Mouse (Mus musculus): ENCODE measurements around the gene Xpo5. TPM values are rescaled to one million over a fixed set of nuclear protein-coding genes. Genes with fewer than 3 reads are reported as not detected.

Gene Xpo5
- total and polyA plus RNA-seq, 3 experiments, result 44.7 to 56.3 (median 55.1) TPM

- DNase-seq (ENCODE audit: extremely low read depth), result peak; percentile 84
- TF ChIP-seq KAT2A (IDR thresholded peaks at IDR 0.05; ENCODE audit: insufficient replicate concordance, low read length) (no peak), POLR2A (IDR thresholded peaks at IDR 0.05; ENCODE audit: low read depth, low read length) (peak; percentile 52; the same call in 1 of the 2 replicates), ETS1 (conservative IDR thresholded peaks at IDR 0.05; ENCODE audit: low read depth, low read length) (no peak), E2F4 (IDR thresholded peaks at IDR 0.05; ENCODE audit: insufficient replicate concordance, low read depth, low read length) (no peak), NRF1 (IDR thresholded peaks at IDR 0.05; ENCODE audit: low read depth, low read length) (peak; percentile 68), PAX5 (IDR thresholded peaks at IDR 0.05; ENCODE audit: low read length) (no peak), ELF1 (IDR thresholded peaks at IDR 0.05; ENCODE audit: low read depth, low read length) (peak; percentile 62), JUND (conservative IDR thresholded peaks at IDR 0.05; ENCODE audit: low read depth, low read length) (no peak), MXI1 (IDR thresholded peaks at IDR 0.05; ENCODE audit: low read depth, low read length) (peak; percentile 99), HCFC1 (IDR thresholded peaks at IDR 0.05; ENCODE audit: low read depth, low read length) (peak; percentile 24; the same call in 1 of the 2 replicates), CHD2 (IDR thresholded peaks at IDR 0.05; ENCODE audit: low read length) (peak; percentile 10; the same call in 1 of the 2 replicates), SIN3A (IDR thresholded peaks at IDR 0.05; ENCODE audit: low read length) (peak; percentile 87), TCF12 (IDR thresholded peaks at IDR 0.05; ENCODE audit: low read depth, low read length) (0 out of 2 replicates have a peak, but pooled peaks have one; percentile 35), NELFE (IDR thresholded peaks at IDR 0.05; ENCODE audit: low read depth, low read length) (peak; percentile 54), BHLHE40 (IDR thresholded peaks at IDR 0.05; ENCODE audit: low read depth, low read length) (no peak), POLR2AphosphoS2 (IDR thresholded peaks at IDR 0.05; ENCODE audit: low read depth, low read length) (peak; percentile 49; the same call in 1 of the 2 replicates), MAX (IDR thresholded peaks at IDR 0.05; ENCODE audit: low read length) (peak; percentile 96), MYC (IDR thresholded peaks at IDR 0.05; ENCODE audit: low read depth, low read length) (peak; percentile 97)
- H3K9me3 ChIP-seq (replicated peaks; ENCODE audit: low read length), result no peaks in the 10 kb centered on the region
- peak within 1 kb of the TSS; percentile 87 for H3K4me2 ChIP-seq (ENCODE audit: insufficient read depth, low read depth, poor library complexity, severe bottlenecking)
- dilution Hi-C loops (cut with MboI; ENCODE audit: extremely low pct_ligation_motif_present, extremely low pct_unique_long_range_greater_than_20kb, low sequenced_read_pairs) (no loop called here), in situ Hi-C loops (cut with MboI; ENCODE audit: low pct_ligation_motif_present, low pct_unique_long_range_greater_than_20kb, low sequenced_read_pairs) (no loop called here)
- no peaks in the 10 kb centered on the region for H3K27me3 ChIP-seq (replicated peaks)
- H3K79me2 ChIP-seq (replicated peaks; ENCODE audit: control insufficient read depth, extremely low read depth, insufficient read depth, poor library complexity, severe bottlenecking), result peaks cover 5% of the 10 kb centered on the region
- peaks cover 9 to 28% of the 10 kb centered on the region in 2 experiments for H3K4me1 ChIP-seq (ENCODE audit: control insufficient read depth in 1 of 2, insufficient read depth in 2 of 2)
- H3K27ac ChIP-seq (ENCODE audit: insufficient read depth, low read depth), result peak within 1 kb of the TSS; percentile 25; the same call in 1 of the 2 replicates
- H3K9ac ChIP-seq (ENCODE audit: insufficient read depth, low read depth), result peak within 1 kb of the TSS; percentile 65
- peaks cover 42 to 65% of the 10 kb centered on the region in 2 experiments for H3K36me3 ChIP-seq (replicated peaks in 1 of 2; ENCODE audit: control insufficient read depth in 1 of 2, insufficient read depth in 1 of 2, low read length in 1 of 2)
- H3K4me3 ChIP-seq (replicated peaks in 1 of 3; ENCODE audit: low read depth in 2 of 3, low read length in 2 of 3, poor library complexity in 1 of 3), result peak within 1 kb of the TSS; percentile 50 to 62 (median 60)
These were observed 51.0 kb downstream of the Xpo5 start, which contains the start of gene Lrrc73 for GRCm38 (mm10) chr17:46253452-46254084. TSS of gene Lrrc73 (plus strand) at chr17:46253531.

GRCm38 (mm10) chr17:46254106-46254505 lies 51.5 kb downstream of the Xpo5 start:
- peak overlapping the region; percentile 30; the same call in 1 of the 2 replicates for H3K9ac ChIP-seq (ENCODE audit: insufficient read depth, low read depth)
- H3K4me3 ChIP-seq (replicated peaks in 1 of 3; ENCODE audit: low read depth in 2 of 3, low read length in 2 of 3, poor library complexity in 1 of 3), result peak overlapping the region in 2 of 3 experiments; percentile 60 to 62
- H3K4me2 ChIP-seq (ENCODE audit: insufficient read depth, low read depth, poor library complexity, severe bottlenecking), result peak overlapping the region; percentile 87
- H3K27ac ChIP-seq (ENCODE audit: insufficient read depth, low read depth), result no peak overlapping the region
- 0 out of 2 replicates have a peak, but pooled peaks have one; percentile 24 for TF ChIP-seq NRF1 (IDR thresholded peaks at IDR 0.05; ENCODE audit: low read depth, low read length)
- TF ChIP-seq SMC3 (IDR thresholded peaks at IDR 0.05; ENCODE audit: low read depth, low read length), result no peak
- peaks cover 8 to 23% of the 10 kb centered on the region in 2 experiments for H3K4me1 ChIP-seq (ENCODE audit: control insufficient read depth in 1 of 2, insufficient read depth in 2 of 2)
- DNase-seq (ENCODE audit: extremely low read depth), result no peak
- dilution Hi-C loops (cut with MboI; ENCODE audit: extremely low pct_ligation_motif_present, extremely low pct_unique_long_range_greater_than_20kb, low sequenced_read_pairs) (no loop called here), in situ Hi-C loops (cut with MboI; ENCODE audit: low pct_ligation_motif_present, low pct_unique_long_range_greater_than_20kb, low sequenced_read_pairs) (no loop called here)
- H3K79me2 ChIP-seq (replicated peaks; ENCODE audit: control insufficient read depth, extremely low read depth, insufficient read depth, poor library complexity, severe bottlenecking), result no peaks in the 10 kb centered on the region
- H3K9me3 ChIP-seq (replicated peaks; ENCODE audit: low read length), result no peaks in the 10 kb centered on the region
- peaks cover 48 to 66% of the 10 kb centered on the region in 2 experiments for H3K36me3 ChIP-seq (replicated peaks in 1 of 2; ENCODE audit: control insufficient read depth in 1 of 2, insufficient read depth in 1 of 2, low read length in 1 of 2)
- H3K27me3 ChIP-seq (replicated peaks), result no peaks in the 10 kb centered on the region

All from CH12.LX (cell line).